22 mouse cellular contexts compared by ENCODE assay signal in genomic region chr4:86683280-86683679, GRCm38 (mm10). TPM values are rescaled to one million over a fixed set of nuclear protein-coding genes. Genes with fewer than 3 reads are reported as not detected.
DNase-seq lines count a peak whose midpoint lies in the region; TF ChIP-seq lines count a peak whose summit lies in the region.
"Had no signal": no experiment of that assay in that cellular context is flagged by ENCODE, and none has a peak within 500 bp of the region (broad histone marks: within the 10 kb centered on the region; RNA-seq: fewer than 3 reads in every experiment).

No protein-coding gene starts in this region.

- no peak for TF ChIP-seq RAD21 in MEL (IDR thresholded peaks at IDR 0.05; ENCODE audit: low read depth, low read length)

- no peak overlapping the region for H3K9ac ChIP-seq in MEL (ENCODE audit: control insufficient read depth, low read depth, low read length, poor library complexity, severe bottlenecking)
- H3K9ac ChIP-seq: forebrain, embryonic 12.5 days; heart, embryonic 15.5 days; limb, embryonic 15.5 days; liver, embryonic 15.5 days had no signal

- peak; percentile 13 for DNase-seq in MEL (ENCODE audit: low read depth, low spot score)
- peak; percentile 15 for DNase-seq in induced T-regulatory cell, adult 2 months (ENCODE audit: low read depth)
- DNase-seq in thymus, adult 18-20 months, result peak; percentile 28 to 52
- peak; percentile 45 for DNase-seq in thymus, postnatal 4 days
- no peak for DNase-seq in adrenal gland, adult 18-20 months (ENCODE audit: low spot score in 2 of 2)
- no peak for DNase-seq in lung, adult 2 months
- DNase-seq in neural tube, embryonic 10.5 days (ENCODE audit: extremely low spot score, low spot score), result no peak
- DNase-seq: adrenal gland, postnatal 14 days; cerebellum, adult 11-12 months; cerebellum, postnatal 36 days; heart, adult 2 months; kidney, adult 8-10 months; kidney, postnatal 14 days; lung, postnatal 10 days; midbrain, embryonic 14.5 days had no signal

- H3K4me1 ChIP-seq in MEL (ENCODE audit: control insufficient read depth in 1 of 2, insufficient read depth in 2 of 2, low read length in 2 of 2), result peaks cover 10 to 20% of the 10 kb centered on the region in 2 experiments
- no peaks in the 10 kb centered on the region for H3K4me1 ChIP-seq in lung, adult 2 months (ENCODE audit: control insufficient read depth, insufficient read depth, low read length)
- H3K4me1 ChIP-seq: forebrain, embryonic 12.5 days had no signal

- H3K9me3 ChIP-seq in MEL (replicated peaks; ENCODE audit: insufficient read depth, low read length), result no peaks in the 10 kb centered on the region
- H3K9me3 ChIP-seq: embryonic facial prominence, embryonic 10.5 days; forebrain, embryonic 12.5 days; heart, embryonic 15.5 days; limb, embryonic 15.5 days; liver, embryonic 15.5 days; megakaryocyte, embryonic 14.5 days had no signal

- H3K36me3 ChIP-seq in MEL (ENCODE audit: control insufficient read depth in 1 of 2, insufficient read depth in 2 of 2, low read length in 2 of 2), result peaks cover 0 to 17% of the 10 kb centered on the region in 2 experiments; a peak in 2 of 4 replicates
- H3K36me3 ChIP-seq: embryonic facial prominence, embryonic 10.5 days; forebrain, embryonic 12.5 days; heart, embryonic 15.5 days; limb, embryonic 15.5 days; liver, embryonic 15.5 days had no signal

- TF ChIP-seq POLR2A in MEL (IDR thresholded peaks at IDR 0.05; ENCODE audit: control insufficient read depth in 1 of 2, insufficient read depth in 1 of 2, low read depth in 1 of 2, low read length in 2 of 2, poor library complexity in 1 of 2), result no peak
- no peak for TF ChIP-seq POLR2A in lung, adult 2 months (IDR thresholded peaks at IDR 0.05; ENCODE audit: borderline replicate concordance, extremely low read depth, low read depth, low read length)

- no peak for TF ChIP-seq CTCF in MEL (IDR thresholded peaks at IDR 0.05 in 2 of 3, conservative IDR thresholded peaks at IDR 0.05 in 1 of 3; ENCODE audit: control insufficient read depth in 1 of 3, insufficient read depth in 1 of 3, low read depth in 2 of 3, low read length in 3 of 3, poor library complexity in 1 of 3, severe bottlenecking in 1 of 3)
- TF ChIP-seq CTCF in lung, adult 2 months (IDR thresholded peaks at IDR 0.05; ENCODE audit: insufficient read depth, low read length), result no peak

- no peak for TF ChIP-seq EP300 in MEL (IDR thresholded peaks at IDR 0.05; ENCODE audit: low read depth in 1 of 2, low read length in 2 of 2)

- H3K27me3 ChIP-seq in MEL (ENCODE audit: control insufficient read depth in 1 of 2, insufficient read depth in 2 of 2, low read length in 2 of 2), result no peaks in the 10 kb centered on the region
- H3K27me3 ChIP-seq: forebrain, embryonic 12.5 days; heart, embryonic 15.5 days; limb, embryonic 15.5 days; liver, embryonic 15.5 days; megakaryocyte, embryonic 14.5 days had no signal

- no peak overlapping the region for H3K27ac ChIP-seq in MEL (ENCODE audit: control insufficient read depth, low read depth, low read length)
- H3K27ac ChIP-seq: embryonic facial prominence, embryonic 10.5 days; forebrain, embryonic 12.5 days; heart, adult 2 months; heart, embryonic 15.5 days; layer of hippocampus, adult 2 months; limb, embryonic 15.5 days; liver, embryonic 15.5 days had no signal

- 84% methylated on average over 5 of the region's 5 CpGs for WGBS in lung, adult 2 months

- H3K4me3 ChIP-seq in MEL (ENCODE audit: control insufficient read depth in 1 of 2, insufficient read depth in 1 of 2, low read depth in 2 of 2, low read length in 2 of 2), result no peak overlapping the region
- H3K4me3 ChIP-seq in lung, adult 2 months (replicated peaks; ENCODE audit: extremely low read depth, low read depth, low read length), result no peak overlapping the region
- H3K4me3 ChIP-seq: embryonic facial prominence, embryonic 10.5 days; forebrain, embryonic 12.5 days; heart, adult 2 months; heart, embryonic 15.5 days; layer of hippocampus, adult 2 months; limb, embryonic 15.5 days; liver, embryonic 15.5 days; megakaryocyte, embryonic 14.5 days had no signal

- no peaks in the 10 kb centered on the region for H3K79me2 ChIP-seq in MEL (ENCODE audit: control insufficient read depth, insufficient read depth, low read length, poor library complexity)

TF ChIP-seq in MEL, 35 proteins besides CTCF, POLR2A, EP300 and RAD21:
- TF ChIP-seq SIN3A (IDR thresholded peaks at IDR 0.05; ENCODE audit: low read length) (no peak), USF2 (IDR thresholded peaks at IDR 0.05; ENCODE audit: borderline replicate concordance in 1 of 2, insufficient read depth in 1 of 2, low read depth in 1 of 2, low read length in 2 of 2) (no peak), ZNF384 (IDR thresholded peaks at IDR 0.05; ENCODE audit: low read depth, low read length) (no peak), MYC (IDR thresholded peaks at IDR 0.05; ENCODE audit: low read depth, low read length) (no peak), MAZ (IDR thresholded peaks at IDR 0.05; ENCODE audit: low read depth, low read length) (no peak), MAFK (IDR thresholded peaks at IDR 0.05; ENCODE audit: borderline replicate concordance, low read depth, low read length) (no peak), MXI1 (IDR thresholded peaks at IDR 0.05; ENCODE audit: low read depth, low read length) (no peak), MEF2A (IDR thresholded peaks at IDR 0.05; ENCODE audit: extremely low read depth, insufficient replicate concordance, low read depth, low read length, poor library complexity, severe bottlenecking) (no peak), E2F4 (IDR thresholded peaks at IDR 0.05; ENCODE audit: borderline replicate concordance, low read depth, low read length) (no peak), CHD1 (IDR thresholded peaks at IDR 0.05; ENCODE audit: low read depth, low read length) (no peak), BHLHE40 (IDR thresholded peaks at IDR 0.05; ENCODE audit: borderline replicate concordance, low read depth, low read length) (no peak), MYB (IDR thresholded peaks at IDR 0.05; ENCODE audit: low read depth, low read length) (no peak), CHD2 (IDR thresholded peaks at IDR 0.05; ENCODE audit: low read length) (no peak), ZKSCAN1 (IDR thresholded peaks at IDR 0.05; ENCODE audit: low read depth, low read length) (no peak)

RNA-seq across cellular contexts. Expression of gene Plin2, which starts 13.4 kb away (rescaled TPM):
- total RNA-seq in MEL (2012; rRNA removed), result 45.9 and 75.9 TPM in 2 replicates
- polyA plus RNA-seq in MEL (2012; ENCODE audit: insufficient read depth in 1 of 2, insufficient read length in 2 of 2, low read depth in 1 of 2, low replicate concordance in 2 of 2, missing spikeins in 1 of 2), result 10 to 100 TPM in 1 of 2 experiments, not detected in 1; 92.2 TPM
- 1,000 to 10,000 TPM in 1 of 2 experiments, 100 to 1,000 TPM in 1; 453 to 1,008 TPM for total RNA-seq in adrenal gland, adult 18-20 months (2021)
- polyA plus RNA-seq in lung, adult 2 months (2012; rRNA removed), result 165 and 207 TPM in 2 replicates

Comparison
In these comparisons a context has a peak if more than half of its experiments do, and no peak if none do; other contexts are left out.
1. DNase-seq: peak in MEL (single experiment), induced T-regulatory cell, adult 2 months (single experiment), thymus, adult 18-20 months (2 of 2) and thymus, postnatal 4 days (single experiment); none in adrenal gland, adult 18-20 months (0 of 2), lung, adult 2 months (single experiment) and neural tube, embryonic 10.5 days (single experiment).